Mouse (Mus musculus) forebrain, embryonic 15.5 days (tissue): ENCODE results near the gene Spindoc. TPM values are rescaled to one million over a fixed set of nuclear protein-coding genes. Genes with fewer than 3 reads are reported as not detected.

Source experiments
- microRNA-seq: library from miRNA; unstranded; fragments of <30 nt; microRNA quantifications from one replicate; pipeline ENCODE4, GENCODE M21; 2016
- polyA plus RNA-seq: library from polyadenylated mRNA; unstranded; fragments of >200 nt; fragmentation: Nextera tagmentation; extraction: Ambion mirVana; gene quantifications from 2 replicates; pipeline ENCODE4 v1.2.1, GENCODE M21; 2015

Spindoc gene
- polyA plus RNA-seq, 1 experiment from 2014 or later: 43.9 TPM

Small RNA genes within 50 kb of the gene (microRNA-seq; reads per million reads assigned to microRNA genes)
- gene Mir6991: 0.88 reads per million

Other genes starting within 250 kb of the Spindoc start
- gene Otub1, start 176.7 kb downstream of the Spindoc start, polyA plus RNA-seq: 232 and 233 TPM in 2 replicates
- 656 and 676 TPM in 2 replicates for gene Cox8a, start 165.4 kb downstream of the Spindoc start, polyA plus RNA-seq
- 69.2 and 69.5 TPM in 2 replicates for gene Naa40, start 141.8 kb downstream of the Spindoc start, polyA plus RNA-seq
- gene Rcor2, start 115.7 kb downstream of the Spindoc start, polyA plus RNA-seq: 60.7 and 67.7 TPM in 2 replicates
- 52.8 and 57.7 TPM in 2 replicates for gene Mark2, start 41.1 kb downstream of the Spindoc start, polyA plus RNA-seq
- gene 2700081O15Rik, start 34.6 kb upstream of the Spindoc start, polyA plus RNA-seq: 27.8 and 29.3 TPM in 2 replicates
- gene Rtn3, start 100.3 kb upstream of the Spindoc start, polyA plus RNA-seq: 517 and 533 TPM in 2 replicates
- 6.4 and 8.1 TPM in 2 replicates for gene Atl3, start 111.0 kb upstream of the Spindoc start, polyA plus RNA-seq
- gene Pla2g16, start 174.5 kb upstream of the Spindoc start, polyA plus RNA-seq: 4.0 and 4.7 TPM in 2 replicates
- gene Lgals12, start 224.2 kb upstream of the Spindoc start, polyA plus RNA-seq: 0.08 and 0.28 TPM in 2 replicates
- not detected in 2 replicates for gene Hrasls5, start 229.5 kb upstream of the Spindoc start, polyA plus RNA-seq